Mouse (Mus musculus): Measurements from ENCODE around the gene Dip2b.

- no peak for TF ChIP-seq CTCF (IDR thresholded peaks at IDR 0.05; ENCODE audit: insufficient read depth, low read length)
- no peak for TF ChIP-seq POLR2A (IDR thresholded peaks at IDR 0.05; ENCODE audit: borderline replicate concordance, extremely low read depth, low read depth, low read length)
Observed at GRCm38 (mm10) chr15:100096587-100097428, 58.3 kb downstream of the Dip2b start.

Data from lung, adult 2 months (tissue).